Mouse (Mus musculus) hematopoietic stem cell, adult 5-6 weeks (primary cell): ENCODE measurements around the gene Myo9b. TPM values are rescaled to one million over a fixed set of nuclear protein-coding genes. Genes with fewer than 3 reads are reported as not detected.

ENCODE experiments used
- total RNA-seq: library from RNA; stranded (forward); fragments of 172-1452, 232-1000 nt; gene quantifications from 2 replicates; pipeline ENCODE4 v1.2.3, GENCODE M21; 2017

The Myo9b gene
- total RNA-seq, 1 experiment from 2014 or later = 43.6 TPM

Other genes with a start within 250 kb of the Myo9b start
- 45.8 and 54.6 TPM in 2 replicates for gene Haus8, start 220 bp downstream of the Myo9b start, total RNA-seq
- 178 and 190 TPM in 2 replicates for gene Use1, start 94.1 kb downstream of the Myo9b start, total RNA-seq
- gene Ocel1, start 98.6 kb downstream of the Myo9b start, total RNA-seq = 14.6 and 16.5 TPM in 2 replicates
- gene Nr2f6, start 109.2 kb downstream of the Myo9b start, total RNA-seq = 1.7 and 15.0 TPM in 2 replicates
- not detected in 2 replicates for gene Ushbp1, start 123.1 kb downstream of the Myo9b start, total RNA-seq
- gene Babam1, start 124.1 kb downstream of the Myo9b start, total RNA-seq = 71.4 and 85.8 TPM in 2 replicates
- gene Ankle1, start 133.3 kb downstream of the Myo9b start, total RNA-seq = 7.1 and 14.8 TPM in 2 replicates
- 19.8 and 20.7 TPM in 2 replicates for gene Abhd8, start 190.9 kb downstream of the Myo9b start, total RNA-seq
- gene Mrpl34, start 192.2 kb downstream of the Myo9b start, total RNA-seq = 35.8 and 61.7 TPM in 2 replicates
- 15.8 and 18.9 TPM in 2 replicates for gene Dda1, start 196.5 kb downstream of the Myo9b start, total RNA-seq
- gene Ano8, start 213.2 kb downstream of the Myo9b start, total RNA-seq = 6.7 and 9.2 TPM in 2 replicates
- gene Gtpbp3, start 215.4 kb downstream of the Myo9b start, total RNA-seq = 8.8 and 14.1 TPM in 2 replicates
- 0.38 TPM in 1 of 2 replicates, not detected in the other for gene Plvap, start 239.0 kb downstream of the Myo9b start, total RNA-seq